Mouse (Mus musculus) megakaryocyte, embryonic 14.5 days (primary cell): ENCODE results near the gene Lcn4. TPM values are rescaled to one million over a fixed set of nuclear protein-coding genes. Genes with fewer than 3 reads are reported as not detected.

Experiments
- H3K27me3 ChIP-seq: replicated peaks from 2 replicates; pipeline ENCODE3; 2012; ENCODE audit warnings: inconsistent platforms
- H3K36me3 ChIP-seq: replicated peaks from 2 replicates; pipeline ENCODE3; 2012; ENCODE audit warnings: low read length, inconsistent platforms, mixed read lengths
- H3K4me1 ChIP-seq: 2 replicates; pipeline ENCODE4 v1.6.1; 2012; ENCODE audit warnings: inconsistent platforms
- H3K4me3 ChIP-seq: replicated peaks from 2 replicates; pipeline ENCODE3; 2012; ENCODE audit warnings: moderate library complexity, mild to moderate bottlenecking, inconsistent platforms
- H3K9me3 ChIP-seq: 2 replicates; pipeline ENCODE4 v1.6.1; 2012; ENCODE audit warnings: inconsistent platforms
- FLI1 ChIP-seq: IDR thresholded peaks from 2 replicates; pipeline ENCODE4 v1.6.1; 2012; ENCODE audit warnings: low read length, inconsistent platforms, mixed read lengths
- GATA1 ChIP-seq: IDR thresholded peaks from 3 replicates; pipeline ENCODE4 v1.6.1; 2012; ENCODE audit warnings: mixed read lengths, low read length, inconsistent platforms, borderline replicate concordance
- polyA plus RNA-seq: library from polyadenylated mRNA; stranded (reverse); fragments of >175 nt; gene quantifications from 2 replicates; pipeline ENCODE4 v1.2.3, GENCODE M21; 2012; ENCODE audit warnings: low replicate concordance; ENCODE audit not compliant: insufficient read depth

Gene Lcn4
- polyA plus RNA-seq, 1 experiment = not detected

- no peaks in the 10 kb centered on the region for H3K9me3 ChIP-seq
- H3K36me3 ChIP-seq = peaks cover 67% of the 10 kb centered on the region
- TF ChIP-seq GATA1 (no peak), FLI1 (no peak)
- peak overlapping the region; percentile 12 for H3K4me3 ChIP-seq
- H3K4me1 ChIP-seq = peaks cover 62% of the 10 kb centered on the region
- H3K27me3 ChIP-seq = peaks cover 8% of the 10 kb centered on the region
Measured at GRCm38 (mm10) chr2:26635489-26636324, 35.4 kb downstream of the Lcn4 start.

- no peaks in the 10 kb centered on the region for H3K9me3 ChIP-seq
- H3K4me3 ChIP-seq = peak overlapping the region; percentile 35
- peaks cover 12% of the 10 kb centered on the region for H3K27me3 ChIP-seq
- TF ChIP-seq FLI1 (no peak), GATA1 (no peak)
- peaks cover 67% of the 10 kb centered on the region for H3K36me3 ChIP-seq
- H3K4me1 ChIP-seq = peaks cover 57% of the 10 kb centered on the region
Measured at GRCm38 (mm10) chr2:26634629-26635488, 36.2 kb downstream of the Lcn4 start.

- peaks cover 66% of the 10 kb centered on the region for H3K36me3 ChIP-seq
- TF ChIP-seq GATA1 (no peak), FLI1 (no peak)
Measured at GRCm38 (mm10) chr2:26633953-26634530, 37.0 kb downstream of the Lcn4 start.

DNA sequence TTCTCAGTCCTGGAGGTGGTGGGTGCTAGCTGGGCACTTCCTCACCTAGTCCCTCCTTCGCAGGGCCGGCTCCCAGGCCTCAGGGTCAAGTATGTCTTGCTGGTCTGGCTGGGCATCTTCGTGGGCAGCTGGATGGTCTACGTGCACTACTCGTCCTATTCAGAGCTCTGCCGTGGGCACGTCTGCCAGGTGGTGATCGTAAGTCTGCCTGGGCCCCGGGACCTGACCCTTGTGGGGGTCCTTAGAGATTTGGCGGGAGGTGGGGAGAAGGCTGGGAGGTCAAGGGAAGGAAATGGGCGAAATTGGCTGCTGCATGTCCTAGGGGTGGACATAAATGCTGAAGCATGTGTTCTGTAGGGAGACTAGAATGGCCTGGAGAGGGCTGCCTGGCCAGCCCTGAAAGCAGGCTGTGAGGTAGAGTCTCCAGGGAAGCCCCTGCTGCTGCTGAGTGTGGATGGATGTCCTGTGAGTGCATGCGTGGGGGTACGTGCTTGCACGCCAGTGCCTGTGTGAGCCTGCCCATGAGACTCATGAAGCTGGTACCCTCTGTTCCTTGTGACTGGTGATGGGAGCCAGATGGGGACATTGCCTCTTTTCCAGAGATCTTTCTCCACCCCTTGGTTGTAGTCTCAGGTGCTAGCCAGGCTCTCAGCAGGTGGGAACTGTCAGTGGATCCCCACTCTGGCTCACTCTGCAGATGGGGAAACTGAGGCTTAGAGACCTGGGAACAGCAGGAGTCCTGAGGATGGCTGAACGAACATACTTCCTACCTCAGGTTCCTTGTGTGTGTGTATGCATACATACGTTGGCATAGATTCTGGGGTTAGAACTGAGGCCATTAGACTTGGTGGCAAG lies 38.3 kb downstream of the Lcn4 start:
- Histone ChIP-seq H3K4me1 (peaks cover 59% of the 10 kb centered on the region), H3K9me3 (no peaks in the 10 kb centered on the region), H3K4me3 (no peak overlapping the region), H3K27me3 (peaks cover 32% of the 10 kb centered on the region), H3K36me3 (peaks cover 54% of the 10 kb centered on the region)
- TF ChIP-seq GATA1 = no peak
- TF ChIP-seq FLI1 = no peak

More at GRCm38 (mm10) chr2:26633953-26634530, 37.0 kb downstream of the Lcn4 start:
- H3K9me3 ChIP-seq = no peaks in the 10 kb centered on the region
- peaks cover 20% of the 10 kb centered on the region for H3K27me3 ChIP-seq
- peaks cover 59% of the 10 kb centered on the region for H3K4me1 ChIP-seq
- H3K4me3 ChIP-seq = no peak overlapping the region

- H3K27me3 ChIP-seq = peaks cover 37% of the 10 kb centered on the region
- peaks cover 37% of the 10 kb centered on the region for H3K4me1 ChIP-seq
- TF ChIP-seq GATA1 (no peak), FLI1 (no peak)
- H3K4me3 ChIP-seq = peak overlapping the region; percentile 93
- H3K36me3 ChIP-seq = peaks cover 16% of the 10 kb centered on the region
- H3K9me3 ChIP-seq = no peaks in the 10 kb centered on the region
Measured at GRCm38 (mm10) chr2:26628792-26629437, 42.2 kb downstream of the Lcn4 start.

GRCm38 (mm10) chr2:26627921-26628739 lies 43.0 kb downstream of the Lcn4 start, which contains the start of gene Fam69b:
TSS of gene Fam69b (plus strand) at chr2:26628457.
- peaks cover 8% of the 10 kb centered on the region for H3K36me3 ChIP-seq
- H3K4me3 ChIP-seq = peak within 1 kb of the TSS; percentile 93
- TF ChIP-seq GATA1 (no peak), FLI1 (no peak)
- H3K27me3 ChIP-seq = peaks cover 37% of the 10 kb centered on the region
- no peaks in the 10 kb centered on the region for H3K9me3 ChIP-seq
- H3K4me1 ChIP-seq = peaks cover 32% of the 10 kb centered on the region

GRCm38 (mm10) chr2:26626081-26626480 lies 45.0 kb downstream of the Lcn4 start:
- no peaks in the 10 kb centered on the region for H3K36me3 ChIP-seq
- no peaks in the 10 kb centered on the region for H3K9me3 ChIP-seq
- peaks cover 42% of the 10 kb centered on the region for H3K4me1 ChIP-seq
- H3K4me3 ChIP-seq = no peak overlapping the region
- TF ChIP-seq FLI1 (no peak), GATA1 (no peak)
- peaks cover 37% of the 10 kb centered on the region for H3K27me3 ChIP-seq

- TF ChIP-seq FLI1 (no peak), GATA1 (no peak)
- Histone ChIP-seq H3K27me3 (peaks cover 35% of the 10 kb centered on the region), H3K9me3 (no peaks in the 10 kb centered on the region), H3K4me3 (peak overlapping the region; percentile 25), H3K36me3 (no peaks in the 10 kb centered on the region), H3K4me1 (peaks cover 42% of the 10 kb centered on the region)
Measured at GRCm38 (mm10) chr2:26625419-26625818, 45.7 kb downstream of the Lcn4 start.
